Mouse (Mus musculus) bone marrow macrophage, adult 2 months (primary cell): ENCODE measurements around the gene Rnf43. TPM values are rescaled to one million over a fixed set of nuclear protein-coding genes. Genes with fewer than 3 reads are reported as not detected.

Experiments used
- H3K27ac ChIP-seq: 2 replicates; pipeline ENCODE4 v1.5.1; 2012; ENCODE audit warnings: low read depth, low read length; ENCODE audit not compliant: insufficient read depth
- H3K4me1 ChIP-seq: 2 replicates; pipeline ENCODE4 v1.6.1; 2012; ENCODE audit warnings: low read length; ENCODE audit not compliant: control insufficient read depth, insufficient read depth
- H3K4me3 ChIP-seq: 2 replicates; pipeline ENCODE4 v1.5.1; 2012; ENCODE audit warnings: mild to moderate bottlenecking, low read length, moderate library complexity; ENCODE audit not compliant: insufficient read depth
- CTCF ChIP-seq: IDR thresholded peaks from 2 replicates; pipeline ENCODE4 v1.5.1; 2012; ENCODE audit warnings: low read depth, mild to moderate bottlenecking, low read length, moderate library complexity
- POLR2A ChIP-seq: IDR thresholded peaks from 2 replicates; pipeline ENCODE4 v1.6.1; 2012; ENCODE audit warnings: mild to moderate bottlenecking, low read depth, low read length, borderline replicate concordance
- polyA plus RNA-seq: library from polyadenylated mRNA; stranded (reverse); fragments of >200 nt; gene quantifications from 2 replicates; pipeline ENCODE4 v1.2.4, GENCODE M21; 2012; ENCODE audit not compliant: missing spikeins, insufficient read depth, insufficient read length

The Rnf43 gene
- polyA plus RNA-seq, 1 experiment: not detected

- Histone ChIP-seq H3K4me1 (peaks cover 6% of the 10 kb centered on the region), H3K27ac (no peak overlapping the region), H3K4me3 (no peak overlapping the region)
- no peak for TF ChIP-seq CTCF
- no peak for TF ChIP-seq POLR2A
These were observed 99.5 kb downstream of the Rnf43 start for GRCm38 (mm10) chr11:87761806-87762701.

- Histone ChIP-seq H3K27ac (no peak overlapping the region), H3K4me1 (peaks cover 6% of the 10 kb centered on the region), H3K4me3 (no peak overlapping the region)
- TF ChIP-seq POLR2A (no peak), CTCF (no peak)
These were observed 100.3 kb downstream of the Rnf43 start for GRCm38 (mm10) chr11:87762702-87763385.

- peaks cover under 1% of the 10 kb centered on the region for H3K4me1 ChIP-seq
- TF ChIP-seq POLR2A (no peak), CTCF (no peak)
- H3K4me3 ChIP-seq: no peak overlapping the region
- H3K27ac ChIP-seq: no peak overlapping the region
These were observed 101.0 kb downstream of the Rnf43 start for GRCm38 (mm10) chr11:87763511-87763987.

GRCm38 (mm10) chr11:87763988-87764876 lies 101.7 kb downstream of the Rnf43 start:
- TF ChIP-seq CTCF (no peak), POLR2A (no peak)
- no peaks in the 10 kb centered on the region for H3K4me1 ChIP-seq
- H3K4me3 ChIP-seq: no peak overlapping the region
- H3K27ac ChIP-seq: no peak overlapping the region

- TF ChIP-seq POLR2A: no peak
- Histone ChIP-seq H3K4me3 (no peak overlapping the region), H3K4me1 (no peaks in the 10 kb centered on the region), H3K27ac (no peak overlapping the region)
These were observed 106.2 kb downstream of the Rnf43 start for GRCm38 (mm10) chr11:87768745-87769144.

GRCm38 (mm10) chr11:87770989-87771388 lies 108.5 kb downstream of the Rnf43 start:
- Histone ChIP-seq H3K4me3 (no peak overlapping the region), H3K4me1 (no peaks in the 10 kb centered on the region), H3K27ac (no peak overlapping the region)
- TF ChIP-seq CTCF (peak; percentile 93), POLR2A (no peak)

- no peaks in the 10 kb centered on the region for H3K4me1 ChIP-seq
- H3K27ac ChIP-seq: no peak overlapping the region
- H3K4me3 ChIP-seq: no peak overlapping the region
- TF ChIP-seq POLR2A (no peak), CTCF (no peak)
These were observed 109.8 kb downstream of the Rnf43 start for GRCm38 (mm10) chr11:87772354-87772753.

- TF ChIP-seq CTCF (no peak), POLR2A (no peak)
- H3K4me1 ChIP-seq: 0 out of 2 replicates have a peak, but pooled peaks cover 2% of the 10 kb centered on the region
- no peak overlapping the region for H3K27ac ChIP-seq
- no peak overlapping the region for H3K4me3 ChIP-seq
These were observed 115.7 kb downstream of the Rnf43 start for GRCm38 (mm10) chr11:87778100-87778765.

- TF ChIP-seq POLR2A: no peak
- no peak for TF ChIP-seq CTCF
- no peak overlapping the region for H3K4me3 ChIP-seq
These were observed 116.4 kb downstream of the Rnf43 start for GRCm38 (mm10) chr11:87778915-87779314.

More at GRCm38 (mm10) chr11:87778915-87779314, 116.4 kb downstream of the Rnf43 start:
- Histone ChIP-seq H3K27ac (no peak overlapping the region), H3K4me1 (0 out of 2 replicates have a peak, but pooled peaks cover 2% of the 10 kb centered on the region)
